Mouse (Mus musculus) MEL (cell line): ENCODE measurements around the gene Arhgap35. TPM values are rescaled to one million over a fixed set of nuclear protein-coding genes. Genes with fewer than 3 reads are reported as not detected.

ENCODE experiments used
- DNase-seq: peaks from one replicate; pipeline ENCODE4 v3.0.0; 2011; ENCODE audit warnings: low read depth, low spot score
- H3K27ac ChIP-seq: 2 replicates; pipeline ENCODE4 v1.5.1; 2012; ENCODE audit warnings: low read depth, mild to moderate bottlenecking, control low read depth, low read length, moderate library complexity; ENCODE audit not compliant: control insufficient read depth
- H3K27me3 ChIP-seq, 2 experiments: fragments of 150-350 bp in 1 of 2; sonication (generic) in 1 of 2; 2 replicates each; pipeline ENCODE4 v1.6.1; 2012; ENCODE audit warnings: low read length in 2 of 2, mild to moderate bottlenecking in 2 of 2, improper control_type of control experiment in 1 of 2, moderate library complexity in 1 of 2; ENCODE audit not compliant: insufficient read depth in 2 of 2, control insufficient read depth in 1 of 2
- H3K36me3 ChIP-seq, 2 experiments: 2 replicates each; pipeline ENCODE4 v1.6.1; 2012 to 2014; ENCODE audit warnings: low read length in 2 of 2, improper control_type of control experiment in 1 of 2, inconsistent platforms in 1 of 2, mild to moderate bottlenecking in 1 of 2; ENCODE audit not compliant: insufficient read depth in 2 of 2, control insufficient read depth in 1 of 2
- H3K4me1 ChIP-seq, 2 experiments: fragments of 150-350 bp in 1 of 2; sonication (generic) in 1 of 2; 2 replicates each; pipeline ENCODE4 v1.6.1; 2012; ENCODE audit warnings: low read length in 2 of 2, improper control_type of control experiment in 1 of 2, mild to moderate bottlenecking in 1 of 2; ENCODE audit not compliant: insufficient read depth in 2 of 2, control insufficient read depth in 1 of 2
- H3K4me3 ChIP-seq, 2 experiments: fragments of 150-350 bp in 1 of 2; sonication (generic) in 1 of 2; 2 replicates each; pipeline ENCODE4 v1.5.1; 2012; ENCODE audit warnings: low read depth in 2 of 2, low read length in 2 of 2, mild to moderate bottlenecking in 2 of 2, moderate library complexity in 2 of 2, control low read depth in 1 of 2, improper control_type of control experiment in 1 of 2; ENCODE audit not compliant: control insufficient read depth in 1 of 2, insufficient read depth in 1 of 2
- H3K79me2 ChIP-seq: 2 replicates; pipeline ENCODE4 v1.6.1; 2012; ENCODE audit warnings: mild to moderate bottlenecking, low read length, moderate library complexity; ENCODE audit not compliant: control insufficient read depth, poor library complexity, insufficient read depth
- H3K9ac ChIP-seq: 2 replicates; pipeline ENCODE4 v1.6.1; 2012; ENCODE audit warnings: low read depth, mild to moderate bottlenecking, control low read depth, low read length, moderate library complexity; ENCODE audit not compliant: control insufficient read depth, poor library complexity, severe bottlenecking
- H3K9me3 ChIP-seq: fragments of 150-350 bp; sonication (generic); replicated peaks from 2 replicates; pipeline ENCODE4 v1.6.1; 2012; ENCODE audit warnings: mild to moderate bottlenecking, low read length, improper control_type of control experiment, moderate library complexity; ENCODE audit not compliant: insufficient read depth
- BHLHE40 ChIP-seq: IDR thresholded peaks from 2 replicates; pipeline ENCODE4 v1.6.1; 2012; ENCODE audit warnings: low read depth, mild to moderate bottlenecking, inconsistent platforms, low read length, improper control_type of control experiment, borderline replicate concordance
- CHD1 ChIP-seq: IDR thresholded peaks from 2 replicates; pipeline ENCODE4 v1.6.1; 2012; ENCODE audit warnings: low read depth, mild to moderate bottlenecking, inconsistent platforms, low read length, improper control_type of control experiment
- CHD2 ChIP-seq: IDR thresholded peaks from 2 replicates; pipeline ENCODE4 v1.6.1; 2011; ENCODE audit warnings: low read length, improper control_type of control experiment
- CTCF ChIP-seq, 3 experiments: IDR thresholded peaks in 2 of 3; conservative IDR thresholded peaks in 1 of 3; 2 replicates each; pipeline ENCODE4 v1.5.1; 2011 to 2012; ENCODE audit warnings: low read length in 3 of 3, low read depth in 2 of 3, mild to moderate bottlenecking in 2 of 3, improper control_type of control experiment in 1 of 3, inconsistent platforms in 1 of 3, mixed read lengths in 1 of 3, moderate library complexity in 1 of 3; ENCODE audit not compliant: control insufficient read depth in 1 of 3, insufficient read depth in 1 of 3, poor library complexity in 1 of 3, severe bottlenecking in 1 of 3
- E2F4 ChIP-seq: IDR thresholded peaks from 2 replicates; pipeline ENCODE4 v1.6.1; 2011; ENCODE audit warnings: low read depth, low read length, improper control_type of control experiment, borderline replicate concordance
- EP300 ChIP-seq, 2 experiments: IDR thresholded peaks; 2 replicates each; pipeline ENCODE4 v1.6.1; 2011; ENCODE audit warnings: improper control_type of control experiment in 2 of 2, low read length in 2 of 2, low read depth in 1 of 2, mild to moderate bottlenecking in 1 of 2
- ETS1 ChIP-seq: IDR thresholded peaks from 2 replicates; pipeline ENCODE4 v1.6.1; 2012; ENCODE audit warnings: low read depth, mild to moderate bottlenecking, inconsistent platforms, low read length, improper control_type of control experiment, moderate library complexity
- GATA1 ChIP-seq: IDR thresholded peaks from 2 replicates; pipeline ENCODE4 v1.6.1; 2011; ENCODE audit warnings: low read depth, low read length, improper control_type of control experiment
- HCFC1 ChIP-seq: IDR thresholded peaks from 2 replicates; pipeline ENCODE4 v1.6.1; 2012; ENCODE audit warnings: low read depth, mild to moderate bottlenecking, inconsistent platforms, low read length, improper control_type of control experiment, moderate library complexity
- MAZ ChIP-seq: IDR thresholded peaks from 2 replicates; pipeline ENCODE4 v1.6.1; 2012; ENCODE audit warnings: low read depth, mild to moderate bottlenecking, inconsistent platforms, low read length, improper control_type of control experiment
- MEF2A ChIP-seq: IDR thresholded peaks from 2 replicates; pipeline ENCODE4 v1.6.1; 2014; ENCODE audit warnings: low read depth, mild to moderate bottlenecking, inconsistent platforms, low read length, improper control_type of control experiment; ENCODE audit not compliant: poor library complexity, insufficient replicate concordance, severe bottlenecking; ENCODE audit errors: extremely low read depth
- MXI1 ChIP-seq: IDR thresholded peaks from 2 replicates; pipeline ENCODE4 v1.6.1; 2011; ENCODE audit warnings: mild to moderate bottlenecking, low read depth, low read length, improper control_type of control experiment
- MYB ChIP-seq: IDR thresholded peaks from 2 replicates; pipeline ENCODE4 v1.6.1; 2011; ENCODE audit warnings: mild to moderate bottlenecking, low read depth, low read length, improper control_type of control experiment
- NELFE ChIP-seq: IDR thresholded peaks from 2 replicates; pipeline ENCODE4 v1.6.1; 2011; ENCODE audit warnings: low read depth, low read length, improper control_type of control experiment
- NRF1 ChIP-seq: IDR thresholded peaks from 2 replicates; pipeline ENCODE4 v1.6.1; 2014; ENCODE audit warnings: low read depth, mild to moderate bottlenecking, inconsistent platforms, low read length, improper control_type of control experiment, moderate library complexity; ENCODE audit not compliant: poor library complexity, insufficient read depth, severe bottlenecking
- POLR2AphosphoS2 ChIP-seq: IDR thresholded peaks from 2 replicates; pipeline ENCODE4 v1.6.1; 2011; ENCODE audit warnings: low read length, improper control_type of control experiment
- SIN3A ChIP-seq: IDR thresholded peaks from 2 replicates; pipeline ENCODE4 v1.6.1; 2012; ENCODE audit warnings: low read length, improper control_type of control experiment, inconsistent platforms
- TBP ChIP-seq: IDR thresholded peaks from 2 replicates; pipeline ENCODE4 v1.8.0; 2011; ENCODE audit warnings: low read depth, low read length, improper control_type of control experiment
- TCF12 ChIP-seq: IDR thresholded peaks from 2 replicates; pipeline ENCODE4 v1.6.1; 2014; ENCODE audit warnings: low read depth, mild to moderate bottlenecking, inconsistent platforms, low read length, improper control_type of control experiment, moderate library complexity
- ZC3H11A ChIP-seq: IDR thresholded peaks from 2 replicates; pipeline ENCODE4 v1.6.1; 2012; ENCODE audit warnings: low read depth, mild to moderate bottlenecking, inconsistent platforms, low read length, improper control_type of control experiment
- ZMIZ1 ChIP-seq: IDR thresholded peaks from 2 replicates; pipeline ENCODE4 v1.6.1; 2012; ENCODE audit warnings: low read depth, mild to moderate bottlenecking, inconsistent platforms, low read length, improper control_type of control experiment, moderate library complexity
- ZNF384 ChIP-seq: IDR thresholded peaks from 2 replicates; pipeline ENCODE4 v1.6.1; 2012; ENCODE audit warnings: low read depth, mild to moderate bottlenecking, inconsistent platforms, low read length, improper control_type of control experiment
- polyA plus RNA-seq, 2 experiments: library from polyadenylated mRNA; stranded (reverse) in 1 of 2; unstranded in 1 of 2; fragments of >175 nt in 1 of 2; fragments of >200 nt in 1 of 2; gene quantifications; 2 replicates each; pipeline versions ENCODE4 v1.2.1 to v1.2.4; 2012; ENCODE audit warnings: low replicate concordance in 2 of 2, low read depth in 1 of 2; ENCODE audit not compliant: insufficient read length in 2 of 2, insufficient read depth in 1 of 2, missing spikeins in 1 of 2
- total RNA-seq: library from RNA; depleted of rRNA; stranded (reverse); fragments of 300-350 nt; gene quantifications from 2 replicates; pipeline ENCODE4 v1.2.3, GENCODE M21; 2012

The Arhgap35 gene
- total and polyA plus RNA-seq, 3 experiments = 7.4 to 13.4 TPM; not detected in 1

- Histone ChIP-seq H3K9ac (no peak overlapping the region), H3K36me3 (peaks cover 0 to 6% of the 10 kb centered on the region in 2 experiments; a peak in 2 of 4 replicates), H3K4me3 (no peak overlapping the region), H3K9me3 (no peaks in the 10 kb centered on the region), H3K27me3 (no peaks in the 10 kb centered on the region), H3K79me2 (no peaks in the 10 kb centered on the region), H3K27ac (no peak overlapping the region), H3K4me1 (peaks cover 0 to 15% of the 10 kb centered on the region in 2 experiments; a peak in 2 of 4 replicates)
- TF ChIP-seq SIN3A (0 out of 2 replicates have a peak, but pooled peaks have one; percentile 42), HCFC1 (no peak), MXI1 (peak; percentile 44; the same call in 1 of the 2 replicates)
- peak; percentile 61 for DNase-seq
These were observed 126.0 kb downstream of the Arhgap35 start for GRCm38 (mm10) chr7:16488816-16489215.

- Histone ChIP-seq H3K79me2 (no peaks in the 10 kb centered on the region), H3K9me3 (no peaks in the 10 kb centered on the region), H3K4me1 (no peaks in the 10 kb centered on the region), H3K36me3 (no peaks in the 10 kb centered on the region), H3K27me3 (peaks cover 0 to 5% of the 10 kb centered on the region in 2 experiments; a peak in 2 of 4 replicates), H3K9ac (no peak within 1 kb of the TSS), H3K4me3 (no peak within 1 kb of the TSS), H3K27ac (no peak within 1 kb of the TSS)
- TF ChIP-seq CHD2 (no peak), TBP (no peak), MEF2A (no peak), ZMIZ1 (no peak), EP300 (IDR thresholded peaks at IDR 0.05; ENCODE audit: low read depth in 1 of 2, low read length in 2 of 2) (no peak), NELFE (no peak), BHLHE40 (no peak), ZC3H11A (no peak), GATA1 (no peak), NRF1 (no peak), MAZ (no peak), ETS1 (no peak), ZNF384 (no peak), TCF12 (no peak), MXI1 (no peak), CHD1 (no peak), MYB (no peak), E2F4 (no peak), POLR2AphosphoS2 (no peak), CTCF (IDR thresholded peaks at IDR 0.05 in 2 of 3, conservative IDR thresholded peaks at IDR 0.05 in 1 of 3; ENCODE audit: control insufficient read depth in 1 of 3, insufficient read depth in 1 of 3, low read depth in 2 of 3, low read length in 3 of 3, poor library complexity in 1 of 3, severe bottlenecking in 1 of 3) (no peak)
- no peak for DNase-seq
These were observed 137.2 kb downstream of the Arhgap35 start, which contains the start of gene Npas1 for GRCm38 (mm10) chr7:16477628-16478027. Gene Npas1, minus strand, starts transcription at chr7:16477728.
